Mouse (Mus musculus) forebrain, embryonic 11.5 days (tissue): ENCODE measurements around the gene Sfr1. TPM values are rescaled to one million over a fixed set of nuclear protein-coding genes. Genes with fewer than 3 reads are reported as not detected.

Source experiments
- ATAC-seq: fragments of 200-750 bp; cut with Nextera tagmentation; replicated peaks from 2 replicates; pipeline ENCODE4 v1.8.0; 2017; ENCODE audit warnings: moderate TSS enrichment; ENCODE audit not compliant: low FRiP score
- DNase-seq: peaks from one replicate; pipeline ENCODE4 v3.0.0-alpha.2; 2017; ENCODE audit warnings: low spot score
- H3K27ac ChIP-seq: fragments of 300-500 bp; sonication (generic); 2 replicates; pipeline ENCODE4 v1.5.1; 2014; ENCODE audit warnings: low read depth, low read length
- H3K27me3 ChIP-seq: fragments of 300-500 bp; sonication (generic); 2 replicates; pipeline ENCODE4 v1.6.1; 2014; ENCODE audit warnings: mild to moderate bottlenecking, low read length, mixed read lengths; ENCODE audit not compliant: control insufficient read depth, insufficient read depth
- H3K36me3 ChIP-seq: fragments of 300-500 bp; sonication (generic); 2 replicates; pipeline ENCODE4 v1.6.1; 2014; ENCODE audit warnings: mild to moderate bottlenecking, low read length, moderate library complexity, mixed read lengths; ENCODE audit not compliant: control insufficient read depth, insufficient read depth
- H3K4me1 ChIP-seq: fragments of 300-500 bp; sonication (generic); replicated peaks from 2 replicates; pipeline ENCODE4 v1.6.1; 2014; ENCODE audit warnings: low read length, mixed read lengths; ENCODE audit not compliant: control insufficient read depth, insufficient read depth
- H3K4me2 ChIP-seq: fragments of 300-500 bp; sonication (generic); 2 replicates; pipeline ENCODE4 v1.6.1; 2014; ENCODE audit warnings: low read depth, mild to moderate bottlenecking, low read length, moderate library complexity, mixed read lengths; ENCODE audit not compliant: severe bottlenecking
- H3K4me3 ChIP-seq: fragments of 300-500 bp; sonication (generic); 2 replicates; pipeline ENCODE4 v1.5.1; 2014; ENCODE audit warnings: low read depth, low read length
- H3K9ac ChIP-seq: fragments of 300-500 bp; sonication (generic); 2 replicates; pipeline ENCODE4 v1.6.1; 2014; ENCODE audit warnings: low read length
- H3K9me3 ChIP-seq: fragments of 300-500 bp; sonication (generic); 2 replicates; pipeline ENCODE4 v1.6.1; 2016; ENCODE audit warnings: low read length, mixed read lengths; ENCODE audit not compliant: control insufficient read depth
- WGBS: fragments of 180-500 bp; shearing (Covaris S2); extraction: QIAGEN DNeasy Blood & Tissue Kit; methylation state at CpG from one replicate; pipeline ENCODE4 v1.1.7; 2014; 5-methylcytosine and 5-hydroxymethylcytosine counted together
- polyA plus RNA-seq: library from polyadenylated mRNA; unstranded; fragments of >200 nt; fragmentation: Nextera tagmentation; extraction: Ambion mirVana; gene quantifications from 2 replicates; pipeline ENCODE4 v1.2.1, GENCODE M21; 2014

Sfr1 gene
- 313 and 346 TPM in 2 replicates for polyA plus RNA-seq

GRCm38 (mm10) chr19:47731071-47731881 lies at the start of gene Sfr1:
TSS of gene Sfr1 (plus strand) at chr19:47731682.
- WGBS: under 1% methylated on average over 62 of the region's 72 CpGs
- Histone ChIP-seq H3K27me3 (no peaks in the 10 kb centered on the region), H3K9ac (peak within 1 kb of the TSS; percentile 69), H3K27ac (peak within 1 kb of the TSS; percentile 93), H3K9me3 (no peaks in the 10 kb centered on the region), H3K4me2 (peak within 1 kb of the TSS; percentile 73), H3K4me1 (0 out of 2 replicates have a peak, but pooled peaks cover 7% of the 10 kb centered on the region), H3K36me3 (peaks cover 7% of the 10 kb centered on the region; the same call in 1 of the 2 replicates), H3K4me3 (peak within 1 kb of the TSS; percentile 74)
- ATAC-seq (peak; percentile 97), DNase-seq (peak; percentile 100)

DNA sequence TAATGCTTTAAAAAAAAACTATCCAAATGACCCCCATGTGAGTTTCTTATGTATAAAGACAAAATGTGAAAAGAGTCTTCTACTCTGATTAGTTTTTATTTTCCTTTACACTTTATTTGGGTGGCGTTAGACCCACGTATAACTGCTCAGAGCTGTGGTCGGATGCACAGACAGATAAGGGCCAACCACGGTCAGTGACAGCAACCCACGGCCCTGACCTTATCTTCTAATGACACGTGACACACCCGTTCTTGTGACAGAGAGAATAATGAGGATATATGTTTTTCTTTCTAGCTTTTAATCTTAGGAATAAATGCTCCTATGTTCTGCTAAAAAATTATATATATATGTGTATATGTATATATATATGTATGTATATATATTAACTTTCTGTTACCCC lies 41.9 kb upstream of the Sfr1 start:
- ATAC-seq: no peak
- Histone ChIP-seq H3K4me1 (peaks cover 3% of the 10 kb centered on the region; the same call in 1 of the 2 replicates), H3K9me3 (no peaks in the 10 kb centered on the region), H3K4me3 (no peak overlapping the region), H3K4me2 (no peak overlapping the region), H3K27me3 (no peaks in the 10 kb centered on the region), H3K27ac (no peak overlapping the region), H3K9ac (no peak overlapping the region), H3K36me3 (no peaks in the 10 kb centered on the region)
- 91% methylated on average over 7 of the region's 7 CpGs for WGBS
- no peak for DNase-seq

DNA sequence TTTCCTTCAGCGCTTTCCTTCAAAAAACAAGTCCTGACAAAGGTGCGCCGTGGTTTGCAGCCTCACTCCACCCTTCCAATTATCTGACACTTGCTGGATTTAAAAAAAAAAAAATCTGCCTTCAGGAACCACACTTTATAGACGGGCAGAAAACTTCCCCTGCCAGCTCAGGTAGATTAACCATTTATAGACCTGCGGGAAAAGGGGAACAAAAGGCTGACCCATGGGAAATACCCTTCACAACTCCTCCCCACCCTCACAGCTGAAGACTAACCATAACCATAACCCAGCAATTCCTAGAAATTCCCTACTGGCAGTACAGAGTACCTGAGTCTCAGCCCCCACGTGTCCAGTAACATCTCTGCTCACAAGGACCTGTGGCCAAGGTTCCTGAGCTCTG lies 39.5 kb upstream of the Sfr1 start, which contains the start of gene Col17a1:
TSS of gene Col17a1 (minus strand) at position 101 of the 400 bp plus-strand sequence.
- WGBS: 79% methylated on average over 6 of the region's 6 CpGs
- H3K27ac ChIP-seq: no peak within 1 kb of the TSS
- no peak for ATAC-seq

DNA sequence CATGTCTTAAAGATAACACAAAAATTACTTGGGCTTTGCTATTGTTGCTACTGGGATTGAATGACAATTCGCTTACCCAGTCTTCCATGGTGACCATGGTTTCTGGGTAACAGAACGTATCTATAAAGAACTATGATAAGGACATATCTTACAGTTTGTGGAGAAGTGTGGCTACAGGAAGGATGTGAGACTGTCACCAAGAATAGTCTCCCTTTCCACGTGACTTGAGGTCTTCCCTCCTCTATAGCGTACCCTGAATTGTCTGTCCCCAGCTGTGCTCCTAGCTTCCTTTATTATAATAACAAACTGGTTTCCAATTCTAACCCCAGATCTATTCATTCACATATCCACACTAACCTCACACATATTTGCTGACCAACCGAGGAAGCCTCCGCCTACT lies 35.8 kb upstream of the Sfr1 start:
- DNase-seq (no peak), ATAC-seq (no peak)
- no peak overlapping the region for H3K27ac ChIP-seq
- 89% methylated on average over 6 of the region's 6 CpGs for WGBS
- H3K36me3 ChIP-seq: no peaks in the 10 kb centered on the region
- H3K9ac ChIP-seq: no peak overlapping the region
- no peak overlapping the region for H3K4me2 ChIP-seq
- H3K4me1 ChIP-seq: no peaks in the 10 kb centered on the region; the same call in 1 of the 2 replicates
- no peaks in the 10 kb centered on the region for H3K27me3 ChIP-seq
- no peaks in the 10 kb centered on the region for H3K9me3 ChIP-seq
- H3K4me3 ChIP-seq: no peak overlapping the region

More for the DNA sequence above, 39.5 kb upstream of the Sfr1 start, which contains the start of gene Col17a1:
- no peaks in the 10 kb centered on the region for H3K36me3 ChIP-seq
- no peaks in the 10 kb centered on the region for H3K9me3 ChIP-seq
- no peaks in the 10 kb centered on the region for H3K27me3 ChIP-seq
- H3K9ac ChIP-seq: no peak within 1 kb of the TSS
- H3K4me3 ChIP-seq: no peak within 1 kb of the TSS
- H3K4me1 ChIP-seq: no peaks in the 10 kb centered on the region; the same call in 1 of the 2 replicates
- H3K4me2 ChIP-seq: no peak within 1 kb of the TSS
- no peak for DNase-seq

GRCm38 (mm10) chr19:47696411-47696810 lies 35.1 kb upstream of the Sfr1 start:
- ATAC-seq: no peak
- 91% methylated on average over 8 of the region's 8 CpGs for WGBS
- H3K4me3 ChIP-seq: no peak overlapping the region
- no peaks in the 10 kb centered on the region for H3K36me3 ChIP-seq
- peak; percentile 38 for DNase-seq
- H3K27me3 ChIP-seq: no peaks in the 10 kb centered on the region
- H3K27ac ChIP-seq: no peak overlapping the region
- no peaks in the 10 kb centered on the region; the same call in 1 of the 2 replicates for H3K4me1 ChIP-seq
- no peak overlapping the region for H3K4me2 ChIP-seq
- H3K9ac ChIP-seq: no peak overlapping the region
- H3K9me3 ChIP-seq: no peaks in the 10 kb centered on the region

DNA sequence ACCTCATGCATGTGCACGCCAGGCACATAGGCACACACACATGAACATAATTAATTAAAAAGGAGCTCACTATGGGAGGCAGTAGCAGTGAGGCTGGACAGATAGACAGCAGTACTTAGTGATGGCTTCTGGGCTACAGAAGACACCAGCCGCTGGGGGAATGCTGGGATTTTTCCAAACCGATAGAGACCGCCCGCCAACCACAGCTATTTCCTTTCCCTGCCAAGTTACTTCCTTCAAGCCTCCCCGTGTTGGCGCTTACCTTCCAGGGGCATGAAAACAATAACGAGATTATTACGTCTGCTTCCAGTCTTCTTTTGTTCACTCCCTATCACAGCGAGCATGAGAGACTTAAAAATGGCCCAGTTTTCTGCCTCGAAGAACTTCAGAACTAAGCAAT lies 34.4 kb upstream of the Sfr1 start:
- 87% methylated on average over 11 of the region's 11 CpGs for WGBS
- Histone ChIP-seq H3K9me3 (no peaks in the 10 kb centered on the region), H3K4me3 (no peak overlapping the region), H3K4me1 (no peaks in the 10 kb centered on the region; the same call in 1 of the 2 replicates), H3K9ac (no peak overlapping the region), H3K4me2 (no peak overlapping the region), H3K36me3 (no peaks in the 10 kb centered on the region), H3K27me3 (no peaks in the 10 kb centered on the region), H3K27ac (no peak overlapping the region)
- DNase-seq: peak; percentile 10
- ATAC-seq: no peak

GRCm38 (mm10) chr19:47698266-47698665 lies 33.2 kb upstream of the Sfr1 start:
- Histone ChIP-seq H3K4me3 (no peak overlapping the region), H3K27me3 (no peaks in the 10 kb centered on the region), H3K9ac (no peak overlapping the region), H3K4me1 (no peaks in the 10 kb centered on the region; the same call in 1 of the 2 replicates), H3K27ac (no peak overlapping the region), H3K9me3 (no peaks in the 10 kb centered on the region), H3K4me2 (no peak overlapping the region), H3K36me3 (no peaks in the 10 kb centered on the region)
- ATAC-seq (no peak), DNase-seq (no peak)
- WGBS: 81% methylated on average over 9 of the region's 9 CpGs

DNA sequence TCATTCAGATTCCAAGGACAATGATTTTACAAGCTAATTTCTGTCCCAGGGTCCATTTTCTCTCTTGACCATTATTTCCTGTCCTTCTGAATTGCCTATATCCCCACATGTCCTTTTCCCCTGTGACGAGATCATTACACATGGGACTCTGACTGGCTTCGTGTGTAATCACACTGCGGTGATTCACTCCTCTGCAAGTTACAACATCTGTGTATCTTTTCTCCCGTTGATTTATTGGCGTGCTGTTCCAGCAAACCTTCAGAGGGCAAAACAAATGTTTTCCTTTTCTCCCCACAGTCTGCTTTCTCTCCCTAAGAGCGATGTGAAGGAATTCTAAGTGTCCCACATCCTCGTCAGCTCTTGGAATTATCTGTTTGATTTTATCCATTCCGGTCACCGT lies 31.7 kb upstream of the Sfr1 start:
- Histone ChIP-seq H3K9me3 (no peaks in the 10 kb centered on the region), H3K4me1 (no peaks in the 10 kb centered on the region), H3K27ac (no peak overlapping the region), H3K9ac (no peak overlapping the region), H3K4me2 (no peak overlapping the region), H3K27me3 (no peaks in the 10 kb centered on the region), H3K36me3 (no peaks in the 10 kb centered on the region), H3K4me3 (no peak overlapping the region)
- ATAC-seq (no peak), DNase-seq (no peak)
- 91% methylated on average over 9 of the region's 9 CpGs for WGBS
